Mouse (Mus musculus): ENCODE results near the gene Kcnk1. TPM values are rescaled to one million over a fixed set of nuclear protein-coding genes. Genes with fewer than 3 reads are reported as not detected.

Gene Kcnk1
- 10 to 100 TPM; 45.4 to 50.5 TPM for total RNA-seq (2021)

GRCm38 (mm10) chr8:125995101-125995986 lies at the start of gene Kcnk1:
Gene Kcnk1 (plus strand): TSS chr8:125995170.
- DNase-seq (ENCODE audit: extremely low spot score in 1 of 2, low spot score in 2 of 2) = peak; percentile 48 to 65
- intact Hi-C loops (cut with DNase I) = no loop called here

- DNase-seq (ENCODE audit: extremely low spot score in 1 of 2, low spot score in 2 of 2) = no peak
Measured at GRCm38 (mm10) chr8:125948696-125949308, 46.2 kb upstream of the Kcnk1 start.

GRCm38 (mm10) chr8:125950007-125950940 lies 44.7 kb upstream of the Kcnk1 start:
- intact Hi-C loops (cut with DNase I) = no loop called here
- DNase-seq (ENCODE audit: extremely low spot score in 1 of 2, low spot score in 2 of 2) = peak; percentile 85 to 94

More at GRCm38 (mm10) chr8:125948696-125949308, 46.2 kb upstream of the Kcnk1 start:
- intact Hi-C loops (cut with DNase I) = loop anchor here (5.0 kb wide), 1 partner anchor 533 kb away; no protein-coding TSS in a partner anchor

- intact Hi-C loops (cut with DNase I) = loop anchor here (2.0 kb wide), 2 partner anchors 125 to 301 kb away; no protein-coding TSS in a partner anchor
- DNase-seq (ENCODE audit: extremely low spot score in 1 of 2, low spot score in 2 of 2) = peak; percentile 47 to 63
Measured at GRCm38 (mm10) chr8:125955671-125956070, 39.3 kb upstream of the Kcnk1 start.

GRCm38 (mm10) chr8:125956796-125957195 lies 38.2 kb upstream of the Kcnk1 start:
- intact Hi-C loops (cut with DNase I) = no loop called here
- DNase-seq (ENCODE audit: extremely low spot score in 1 of 2, low spot score in 2 of 2) = peak in 1 of 2 experiments; percentile 21

- no peak for DNase-seq (ENCODE audit: extremely low spot score in 1 of 2, low spot score in 2 of 2)
- intact Hi-C loops (cut with DNase I) = no loop called here
Measured at GRCm38 (mm10) chr8:125957226-125957993, 37.6 kb upstream of the Kcnk1 start.

- intact Hi-C loops (cut with DNase I) = no loop called here
- no peak for DNase-seq (ENCODE audit: extremely low spot score in 1 of 2, low spot score in 2 of 2)
Measured at GRCm38 (mm10) chr8:125957994-125958368, 37.0 kb upstream of the Kcnk1 start.

- peak in 1 of 2 experiments; percentile 23 for DNase-seq (ENCODE audit: extremely low spot score in 1 of 2, low spot score in 2 of 2)
- intact Hi-C loops (cut with DNase I) = no loop called here
Measured at GRCm38 (mm10) chr8:125959363-125959771, 35.6 kb upstream of the Kcnk1 start.

GRCm38 (mm10) chr8:125960037-125960436 lies 34.9 kb upstream of the Kcnk1 start:
- intact Hi-C loops (cut with DNase I) = no loop called here
- DNase-seq (ENCODE audit: extremely low spot score in 1 of 2, low spot score in 2 of 2) = peak in 1 of 2 experiments; percentile 25

- no peak for DNase-seq (ENCODE audit: extremely low spot score in 1 of 2, low spot score in 2 of 2)
- intact Hi-C loops (cut with DNase I) = no loop called here
Measured at GRCm38 (mm10) chr8:125961790-125962189, 33.2 kb upstream of the Kcnk1 start.

GRCm38 (mm10) chr8:125963807-125964211 lies 31.2 kb upstream of the Kcnk1 start:
- DNase-seq (ENCODE audit: extremely low spot score in 1 of 2, low spot score in 2 of 2) = no peak
- intact Hi-C loops (cut with DNase I) = no loop called here

- no peak for DNase-seq (ENCODE audit: extremely low spot score in 1 of 2, low spot score in 2 of 2)
- intact Hi-C loops (cut with DNase I) = no loop called here
Measured at GRCm38 (mm10) chr8:125971336-125971735, 23.6 kb upstream of the Kcnk1 start.

- DNase-seq (ENCODE audit: extremely low spot score in 1 of 2, low spot score in 2 of 2) = no peak
- intact Hi-C loops (cut with DNase I) = no loop called here
Measured at GRCm38 (mm10) chr8:125975981-125976380, 19.0 kb upstream of the Kcnk1 start.

GRCm38 (mm10) chr8:125980826-125981225 lies 14.1 kb upstream of the Kcnk1 start:
- DNase-seq (ENCODE audit: extremely low spot score in 1 of 2, low spot score in 2 of 2) = no peak
- intact Hi-C loops (cut with DNase I) = no loop called here

- intact Hi-C loops (cut with DNase I) = no loop called here
- no peak for DNase-seq (ENCODE audit: extremely low spot score in 1 of 2, low spot score in 2 of 2)
Measured at GRCm38 (mm10) chr8:125983515-125983914, 11.5 kb upstream of the Kcnk1 start.

- no peak for DNase-seq (ENCODE audit: extremely low spot score in 1 of 2, low spot score in 2 of 2)
- intact Hi-C loops (cut with DNase I) = no loop called here
Measured at GRCm38 (mm10) chr8:125984140-125984539, 10.8 kb upstream of the Kcnk1 start.

GRCm38 (mm10) chr8:125985364-125985763 lies 9.6 kb upstream of the Kcnk1 start:
- no peak for DNase-seq (ENCODE audit: extremely low spot score in 1 of 2, low spot score in 2 of 2)
- intact Hi-C loops (cut with DNase I) = no loop called here

GRCm38 (mm10) chr8:125986999-125987589 lies 7.9 kb upstream of the Kcnk1 start:
- intact Hi-C loops (cut with DNase I) = no loop called here
- no peak for DNase-seq (ENCODE audit: extremely low spot score in 1 of 2, low spot score in 2 of 2)

Measured in left cerebral cortex, postnatal 10 days (tissue).